Mouse (Mus musculus) megakaryocyte, embryonic 14.5 days (primary cell): Measurements from ENCODE around the gene Rhoc. TPM values are rescaled to one million over a fixed set of nuclear protein-coding genes. Genes with fewer than 3 reads are reported as not detected.
"Not testable (repeated sequence)": the region's sequence is repeated elsewhere in the genome, so short reads cannot be mapped to it uniquely, and the experiment has no call there.

Experiments used
- H3K27me3 ChIP-seq: replicated peaks from 2 replicates; pipeline ENCODE3; 2012; ENCODE audit warnings: inconsistent platforms
- H3K36me3 ChIP-seq: replicated peaks from 2 replicates; pipeline ENCODE3; 2012; ENCODE audit warnings: low read length, inconsistent platforms, mixed read lengths
- H3K4me1 ChIP-seq: 2 replicates; pipeline ENCODE4 v1.6.1; 2012; ENCODE audit warnings: inconsistent platforms
- H3K4me3 ChIP-seq: replicated peaks from 2 replicates; pipeline ENCODE3; 2012; ENCODE audit warnings: moderate library complexity, mild to moderate bottlenecking, inconsistent platforms
- H3K9me3 ChIP-seq: 2 replicates; pipeline ENCODE4 v1.6.1; 2012; ENCODE audit warnings: inconsistent platforms
- FLI1 ChIP-seq: IDR thresholded peaks from 2 replicates; pipeline ENCODE4 v1.6.1; 2012; ENCODE audit warnings: low read length, inconsistent platforms, mixed read lengths
- GATA1 ChIP-seq: IDR thresholded peaks from 3 replicates; pipeline ENCODE4 v1.6.1; 2012; ENCODE audit warnings: mixed read lengths, low read length, inconsistent platforms, borderline replicate concordance
- polyA plus RNA-seq: library from polyadenylated mRNA; stranded (reverse); fragments of >175 nt; gene quantifications from 2 replicates; pipeline ENCODE4 v1.2.3, GENCODE M21; 2012; ENCODE audit warnings: low replicate concordance; ENCODE audit not compliant: insufficient read depth

Rhoc gene
- polyA plus RNA-seq, 1 experiment: 103 TPM

DNA sequence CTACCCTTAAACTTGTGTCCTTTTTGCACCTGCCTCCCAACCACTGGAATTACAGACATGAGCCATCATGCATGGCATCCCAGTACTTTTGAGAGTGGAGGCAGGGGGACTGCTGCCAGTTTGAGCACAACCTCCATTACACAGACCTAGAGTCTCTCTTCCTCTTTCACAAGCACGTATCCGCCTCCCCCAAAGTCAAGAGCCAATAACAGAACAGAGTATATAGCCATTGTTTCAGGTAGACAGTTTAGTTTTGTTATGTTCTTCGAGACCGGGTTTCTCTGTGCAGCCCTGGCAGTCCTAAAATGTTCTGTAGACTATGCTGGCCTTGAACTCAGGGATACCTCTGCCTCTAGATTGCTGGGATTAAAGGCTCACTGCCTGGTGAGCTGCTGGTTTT lies 24.1 kb downstream of the Rhoc start:
- TF ChIP-seq GATA1: no peak
- TF ChIP-seq FLI1: no peak
- Histone ChIP-seq H3K27me3 (no peaks in the 10 kb centered on the region), H3K9me3 (no peaks in the 10 kb centered on the region), H3K36me3 (peaks cover 36% of the 10 kb centered on the region), H3K4me1 (peaks cover 37% of the 10 kb centered on the region), H3K4me3 (no peak overlapping the region)

DNA sequence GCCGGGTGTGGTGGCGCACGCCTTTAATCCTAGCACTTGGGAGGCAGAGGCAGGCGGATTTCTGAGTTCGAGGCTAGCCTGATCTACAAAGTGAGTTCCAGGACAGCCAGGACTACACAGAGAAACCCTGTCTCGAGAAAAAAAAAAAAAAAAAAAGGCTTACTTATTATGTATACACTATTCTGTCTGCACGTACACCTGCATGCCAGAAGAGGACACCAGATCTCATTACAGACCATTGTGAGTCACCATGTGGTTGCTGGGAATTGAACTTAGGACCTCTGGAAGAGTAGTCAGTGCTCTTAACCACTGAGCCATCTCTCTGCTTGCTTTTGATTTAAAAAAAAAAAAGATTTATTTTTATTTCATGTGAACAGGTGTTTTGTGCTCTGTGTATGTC lies 25.1 kb downstream of the Rhoc start:
- Histone ChIP-seq H3K4me1 (peaks cover 40% of the 10 kb centered on the region), H3K36me3 (peaks cover 30% of the 10 kb centered on the region)
- H3K4me3 ChIP-seq, H3K9me3 ChIP-seq, H3K27me3 ChIP-seq: not testable (repeated sequence)

DNA sequence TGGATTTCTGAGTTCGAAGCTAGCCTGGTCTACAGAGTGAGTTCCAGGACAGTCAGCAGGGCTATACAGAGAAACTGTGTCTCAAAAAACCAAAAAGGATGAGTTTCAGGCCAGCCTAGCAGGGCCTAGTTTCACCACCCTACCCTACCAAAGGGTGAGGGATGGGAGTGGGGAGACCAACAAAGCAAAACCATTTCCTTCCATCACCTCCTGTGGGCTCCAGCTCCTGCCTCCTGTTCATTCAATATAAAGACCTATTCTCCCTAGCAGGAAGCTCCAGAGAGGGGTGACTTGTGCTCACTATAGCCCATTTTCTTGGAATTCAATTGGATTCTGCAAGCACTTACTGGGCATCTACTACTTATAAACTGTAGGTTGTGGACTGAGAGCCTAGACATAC lies 26.6 kb downstream of the Rhoc start:
- H3K4me1 ChIP-seq: peaks cover 55% of the 10 kb centered on the region
- peaks cover 30% of the 10 kb centered on the region for H3K36me3 ChIP-seq
- TF ChIP-seq FLI1 (no peak), GATA1 (no peak)
- H3K9me3 ChIP-seq: no peaks in the 10 kb centered on the region
- no peaks in the 10 kb centered on the region for H3K27me3 ChIP-seq
- no peak overlapping the region for H3K4me3 ChIP-seq

DNA sequence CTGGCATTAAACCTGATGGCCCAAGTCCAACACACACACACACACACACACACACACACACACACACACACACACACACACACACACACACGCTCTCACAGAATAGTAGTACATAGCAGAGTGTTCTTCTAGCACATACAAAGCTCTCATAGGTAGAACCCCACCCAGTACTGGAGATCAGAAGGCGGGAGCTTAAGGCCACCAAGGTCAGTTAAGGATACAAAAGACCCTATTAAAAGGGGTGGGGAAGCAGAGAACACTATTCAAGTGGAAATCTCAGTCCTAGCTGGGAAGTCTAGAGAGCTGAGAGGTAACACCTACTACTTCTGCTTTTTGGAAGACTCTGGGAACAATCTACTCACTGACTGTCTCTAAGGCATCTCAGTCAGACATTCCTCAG lies 27.2 kb downstream of the Rhoc start:
- Histone ChIP-seq H3K27me3 (no peaks in the 10 kb centered on the region), H3K4me3 (no peak overlapping the region), H3K9me3 (no peaks in the 10 kb centered on the region), H3K4me1 (peaks cover 61% of the 10 kb centered on the region), H3K36me3 (peaks cover 34% of the 10 kb centered on the region)
- TF ChIP-seq GATA1 (no peak), FLI1 (no peak)

DNA sequence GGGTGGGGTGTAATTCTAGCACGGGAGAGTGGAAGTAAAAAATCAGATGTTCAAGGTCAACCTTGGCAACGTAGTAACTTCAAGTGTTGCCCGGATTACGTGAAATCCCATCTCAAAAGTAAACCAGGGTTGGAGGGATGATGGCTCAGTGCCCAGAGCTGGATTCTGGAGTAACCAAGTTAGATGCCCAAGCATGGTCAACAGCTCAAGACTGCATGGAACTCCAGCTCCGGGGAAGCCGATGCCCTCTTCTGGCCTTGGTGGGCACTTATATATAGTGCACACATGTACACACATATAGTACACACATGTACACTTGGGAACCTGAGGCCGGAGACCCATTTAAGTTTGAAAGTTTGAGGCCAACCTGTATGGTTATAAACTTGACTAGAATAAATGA lies 28.0 kb downstream of the Rhoc start:
- no peak for TF ChIP-seq FLI1
- no peak for TF ChIP-seq GATA1
- Histone ChIP-seq H3K4me3 (no peak overlapping the region), H3K27me3 (no peaks in the 10 kb centered on the region), H3K36me3 (peaks cover 42% of the 10 kb centered on the region), H3K4me1 (peaks cover 69% of the 10 kb centered on the region), H3K9me3 (no peaks in the 10 kb centered on the region)

DNA sequence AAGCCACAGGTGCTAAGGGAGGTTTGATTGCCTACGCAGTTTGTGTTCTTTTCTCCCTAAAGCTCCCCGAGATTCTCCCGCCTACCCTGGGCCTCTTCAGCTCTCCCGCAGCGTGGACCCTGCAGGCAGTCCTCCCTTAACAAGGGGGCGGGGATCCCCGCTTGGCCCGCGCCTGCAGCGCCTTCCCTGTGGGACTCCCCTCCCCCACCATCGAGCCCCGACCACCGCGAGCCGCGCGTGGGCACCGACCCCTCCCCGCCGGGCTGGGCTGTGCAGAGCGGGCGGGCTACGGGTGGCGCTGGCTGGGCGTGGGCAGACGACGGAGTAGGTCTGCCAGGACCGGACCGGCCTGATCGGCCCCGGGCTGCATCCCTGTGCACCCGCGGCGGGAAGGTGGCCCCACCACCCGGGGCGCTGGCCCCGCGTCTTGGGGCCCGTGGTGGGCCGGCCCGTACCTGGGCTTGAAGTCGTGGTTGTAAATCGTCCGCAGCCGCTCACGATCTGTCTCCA lies 29.4 kb downstream of the Rhoc start:
- no peaks in the 10 kb centered on the region for H3K27me3 ChIP-seq
- H3K36me3 ChIP-seq: peaks cover 49% of the 10 kb centered on the region
- peaks cover 62% of the 10 kb centered on the region for H3K4me1 ChIP-seq
- H3K4me3 ChIP-seq: peak overlapping the region; percentile 100
- H3K9me3 ChIP-seq: no peaks in the 10 kb centered on the region
- TF ChIP-seq GATA1 (no peak), FLI1 (no peak)

DNA sequence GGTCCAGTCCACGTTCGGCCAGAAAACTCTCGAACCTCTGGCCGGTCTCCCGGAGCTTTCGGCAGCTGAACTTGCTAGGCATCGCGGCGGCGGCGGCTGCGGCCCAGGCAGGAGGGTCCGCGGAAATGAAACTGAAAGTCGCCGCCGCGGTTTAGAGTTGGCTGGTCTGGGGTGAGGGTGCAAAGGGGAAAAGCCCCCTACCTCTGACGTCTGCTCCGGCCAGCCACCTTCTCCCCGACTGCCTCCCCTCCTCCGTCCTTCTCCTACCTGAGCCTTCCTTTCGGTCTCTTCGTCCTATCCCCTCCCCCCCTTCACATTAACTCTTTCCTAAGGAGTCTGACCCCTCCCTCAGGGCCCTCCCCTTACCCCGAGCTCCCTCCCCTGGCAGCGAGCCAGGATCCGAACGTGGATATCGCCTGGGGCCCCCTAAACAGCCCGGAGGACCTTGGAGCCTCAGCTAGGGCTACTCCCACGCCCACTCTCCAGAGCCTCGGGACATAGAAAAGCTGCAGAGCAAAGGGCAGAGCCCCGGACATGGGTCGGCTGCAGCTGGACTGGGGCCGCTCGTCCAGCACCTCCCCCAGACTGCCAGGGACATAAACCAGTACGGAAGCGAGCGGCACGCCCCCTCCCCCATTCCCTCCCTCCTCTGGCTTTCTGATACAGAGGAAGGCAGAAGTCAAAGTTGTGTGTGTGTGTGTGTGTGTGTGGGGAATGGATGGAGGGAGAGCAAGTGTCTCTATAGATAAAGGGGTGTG lies 30.0 kb downstream of the Rhoc start, which contains the start of gene Mov10:
TSS of gene Mov10 (minus strand) at position 573 of the 758 bp plus-strand sequence.
- Histone ChIP-seq H3K4me1 (peaks cover 62% of the 10 kb centered on the region), H3K36me3 (peaks cover 52% of the 10 kb centered on the region), H3K9me3 (no peaks in the 10 kb centered on the region), H3K27me3 (no peaks in the 10 kb centered on the region), H3K4me3 (peak within 1 kb of the TSS; percentile 100)
- TF ChIP-seq FLI1: no peak
- no peak for TF ChIP-seq GATA1

DNA sequence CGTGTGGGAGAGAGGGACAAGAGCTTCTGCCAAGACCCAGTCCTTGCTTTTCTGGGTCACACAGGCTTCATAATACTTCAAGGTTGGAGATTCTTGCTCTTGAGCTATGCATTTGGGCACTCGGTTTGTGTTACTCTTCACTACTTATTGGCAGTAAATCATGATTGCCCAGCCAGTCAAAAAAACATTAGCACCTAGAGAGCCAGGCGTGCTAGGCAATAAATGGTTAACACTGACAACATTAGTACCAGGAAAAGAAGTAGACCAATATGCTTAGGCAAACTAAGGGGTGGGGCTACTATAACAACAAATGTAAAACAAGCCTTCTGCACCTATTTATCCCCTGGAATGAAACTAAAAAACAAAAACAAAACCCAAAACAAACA lies 30.6 kb downstream of the Rhoc start:
- Histone ChIP-seq H3K4me3 (peak overlapping the region; percentile 100), H3K4me1 (peaks cover 62% of the 10 kb centered on the region), H3K27me3 (no peaks in the 10 kb centered on the region), H3K36me3 (peaks cover 47% of the 10 kb centered on the region), H3K9me3 (no peaks in the 10 kb centered on the region)
- TF ChIP-seq GATA1 (no peak), FLI1 (no peak)

DNA sequence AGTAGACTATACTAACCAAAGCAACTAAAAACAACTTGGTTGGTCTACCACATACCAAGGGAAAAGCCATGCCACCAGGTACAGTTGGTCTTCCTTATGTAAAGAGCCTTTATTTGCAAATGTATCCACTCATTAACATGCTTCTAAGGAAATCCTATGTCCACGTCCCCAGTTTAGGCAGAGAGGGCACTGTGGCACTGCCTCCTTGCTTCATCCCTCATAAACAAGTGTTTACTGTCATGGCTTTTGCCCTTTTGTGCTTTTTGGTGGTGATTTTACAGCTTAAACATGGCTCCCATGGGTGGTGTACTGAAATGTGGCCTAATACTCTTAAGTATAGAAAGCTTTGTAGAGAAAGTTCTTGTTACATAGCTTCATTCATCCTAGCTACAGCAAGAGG lies 32.3 kb downstream of the Rhoc start:
- TF ChIP-seq GATA1: no peak
- TF ChIP-seq FLI1: no peak
- Histone ChIP-seq H3K27me3 (no peaks in the 10 kb centered on the region), H3K9me3 (no peaks in the 10 kb centered on the region), H3K4me1 (peaks cover 57% of the 10 kb centered on the region), H3K4me3 (no peak overlapping the region), H3K36me3 (peaks cover 43% of the 10 kb centered on the region)

DNA sequence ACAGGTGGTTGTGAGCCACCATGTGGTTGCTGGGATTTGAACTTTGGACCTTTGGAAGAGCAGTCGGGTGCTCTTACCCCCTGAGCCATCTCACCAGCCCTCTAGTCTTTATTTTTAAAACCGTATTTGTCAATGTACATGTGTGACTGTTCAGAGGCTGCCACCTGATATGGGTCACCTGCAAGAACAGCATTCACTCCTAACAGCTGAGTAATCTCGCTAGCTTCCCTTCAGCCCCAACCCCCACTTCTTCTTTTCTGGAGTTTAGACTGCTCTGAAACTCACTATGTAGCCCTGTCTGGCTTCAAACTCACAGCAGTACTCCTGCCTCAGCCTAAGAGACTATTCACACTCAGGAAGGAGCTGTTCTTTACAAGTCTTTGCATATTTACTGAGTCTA lies 34.2 kb downstream of the Rhoc start:
- Histone ChIP-seq H3K9me3 (no peaks in the 10 kb centered on the region), H3K4me1 (peaks cover 43% of the 10 kb centered on the region), H3K4me3 (no peak overlapping the region), H3K27me3 (no peaks in the 10 kb centered on the region), H3K36me3 (peaks cover 52% of the 10 kb centered on the region)
- TF ChIP-seq GATA1: no peak
